Mouse (Mus musculus): ENCODE measurements around the gene Pmel.

Pmel gene

DNA sequence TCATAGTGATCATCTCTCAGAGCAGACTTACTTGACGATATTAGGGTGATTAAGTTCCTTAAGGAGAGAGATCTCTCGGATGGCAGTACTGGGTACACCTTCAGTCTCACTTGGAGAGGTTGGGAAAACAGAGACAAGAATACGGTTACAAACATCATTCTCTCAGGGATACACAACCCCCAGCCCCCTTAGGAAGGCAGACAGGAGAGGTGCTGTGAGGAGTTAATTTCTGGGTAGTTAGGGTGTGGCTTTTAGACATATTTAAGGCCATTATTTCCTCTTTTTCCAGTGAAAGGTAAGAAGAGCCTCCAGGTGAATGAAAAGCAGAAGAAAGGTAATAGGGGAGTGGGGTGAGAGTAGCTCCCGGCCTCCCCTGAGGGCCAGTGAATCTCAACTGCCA lies at the start of gene Pmel:
Gene Pmel, plus strand, starts transcription at position 301 of the 400 bp plus-strand sequence.
- no peak for DNase-seq (ENCODE audit: low read depth, low spot score)

DNA sequence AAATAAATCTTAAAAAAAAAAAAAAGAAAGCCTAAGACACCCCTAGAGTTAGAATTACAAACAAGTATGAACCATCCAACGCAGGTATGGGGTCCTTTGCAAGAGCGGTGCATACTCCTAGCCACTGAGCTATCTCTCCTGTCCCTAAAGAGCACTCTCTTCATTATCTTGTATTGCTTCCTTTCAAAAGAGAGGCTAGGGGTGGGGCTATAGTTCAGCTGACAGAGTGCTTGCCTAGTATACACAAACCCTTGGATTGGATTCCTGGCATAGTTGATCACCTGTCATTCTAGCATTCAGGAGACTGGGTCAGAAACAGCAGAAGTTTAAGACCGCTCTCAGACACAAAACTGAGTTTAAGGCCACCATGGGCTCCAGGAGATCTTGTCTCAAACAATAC lies 48.7 kb upstream of the Pmel start:
- DNase-seq (ENCODE audit: low read depth, low spot score), result no peak

DNA sequence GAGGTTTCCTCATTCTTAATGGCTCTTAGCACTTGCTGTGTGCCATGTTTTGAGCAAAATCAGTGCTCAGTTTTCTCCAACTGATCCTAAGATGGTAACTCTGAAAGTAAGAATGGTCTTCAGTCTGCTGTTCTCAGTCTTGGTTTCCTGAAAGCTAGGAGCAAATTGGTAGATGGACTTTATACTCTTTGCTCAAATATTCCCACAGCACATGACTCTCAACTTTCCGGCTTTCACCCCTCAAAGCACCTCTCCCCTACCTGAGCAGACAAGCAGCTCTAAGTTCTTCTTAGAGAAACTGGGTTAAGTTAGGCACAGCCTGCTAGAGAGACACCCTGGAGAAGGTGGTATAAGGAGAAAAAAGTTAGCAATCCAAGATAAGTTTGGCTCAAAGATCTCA lies 47.3 kb upstream of the Pmel start:
- DNase-seq (ENCODE audit: low read depth, low spot score), result no peak

DNA sequence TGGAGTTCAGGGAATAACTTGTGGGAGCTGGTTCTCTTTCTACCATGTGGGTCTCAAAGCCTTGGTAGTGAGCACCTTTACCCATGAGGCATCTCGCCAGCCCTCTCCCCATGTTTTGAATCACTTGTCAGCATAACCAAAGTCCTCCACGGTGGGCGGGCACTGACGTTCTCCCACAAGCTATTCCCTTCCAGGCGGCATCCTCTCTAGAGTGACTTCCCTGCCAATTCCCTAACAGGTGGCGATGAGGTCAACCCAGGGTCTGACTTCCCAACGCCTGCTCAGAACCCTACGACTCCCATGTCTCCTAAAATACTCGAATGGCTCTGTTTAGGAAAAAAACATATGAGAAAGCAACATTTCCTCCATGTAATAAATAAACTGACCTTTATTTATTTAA lies 46.2 kb upstream of the Pmel start:
- DNase-seq (ENCODE audit: low read depth, low spot score), result no peak

DNA sequence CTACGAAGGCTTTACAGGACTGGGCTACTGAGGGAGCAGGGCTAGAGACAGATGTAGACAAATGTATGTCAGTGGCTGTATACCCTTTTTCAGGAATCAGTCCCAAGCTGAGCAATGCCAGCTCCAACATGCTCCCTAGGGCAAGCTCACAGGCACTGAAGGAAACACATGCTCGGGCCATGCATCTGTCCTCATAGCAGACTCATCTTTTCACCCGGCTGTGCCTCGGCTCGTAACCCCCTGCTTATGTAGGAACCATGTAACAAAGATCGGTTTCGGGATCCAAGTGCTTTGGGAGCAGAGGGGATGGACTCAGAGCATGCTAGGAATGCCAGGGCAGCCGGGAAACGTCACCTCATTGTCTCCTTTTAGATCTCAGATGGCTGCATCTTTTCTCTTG lies 44.5 kb upstream of the Pmel start:
- no peak for DNase-seq (ENCODE audit: low read depth, low spot score)

DNA sequence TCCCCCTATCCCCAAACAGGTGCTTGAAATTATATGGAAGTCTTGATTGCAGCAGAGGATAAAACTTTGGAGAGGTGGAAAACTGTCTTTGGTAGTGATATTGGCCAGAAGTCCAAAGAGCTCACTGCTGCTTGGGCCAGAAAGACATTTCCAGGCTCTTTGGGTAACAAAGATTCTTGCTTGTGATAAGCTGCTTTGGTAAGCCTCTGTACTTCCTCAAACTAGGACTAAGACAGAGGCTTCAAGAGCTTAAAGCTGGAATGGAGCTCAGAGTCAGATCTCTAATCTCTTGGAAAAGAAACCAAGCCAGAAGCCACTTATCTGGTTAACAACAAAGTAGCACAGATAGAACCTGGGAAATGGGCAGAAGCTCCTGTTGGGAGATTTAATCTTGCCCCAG lies 41.5 kb upstream of the Pmel start:
- DNase-seq (ENCODE audit: low read depth, low spot score), result no peak

DNA sequence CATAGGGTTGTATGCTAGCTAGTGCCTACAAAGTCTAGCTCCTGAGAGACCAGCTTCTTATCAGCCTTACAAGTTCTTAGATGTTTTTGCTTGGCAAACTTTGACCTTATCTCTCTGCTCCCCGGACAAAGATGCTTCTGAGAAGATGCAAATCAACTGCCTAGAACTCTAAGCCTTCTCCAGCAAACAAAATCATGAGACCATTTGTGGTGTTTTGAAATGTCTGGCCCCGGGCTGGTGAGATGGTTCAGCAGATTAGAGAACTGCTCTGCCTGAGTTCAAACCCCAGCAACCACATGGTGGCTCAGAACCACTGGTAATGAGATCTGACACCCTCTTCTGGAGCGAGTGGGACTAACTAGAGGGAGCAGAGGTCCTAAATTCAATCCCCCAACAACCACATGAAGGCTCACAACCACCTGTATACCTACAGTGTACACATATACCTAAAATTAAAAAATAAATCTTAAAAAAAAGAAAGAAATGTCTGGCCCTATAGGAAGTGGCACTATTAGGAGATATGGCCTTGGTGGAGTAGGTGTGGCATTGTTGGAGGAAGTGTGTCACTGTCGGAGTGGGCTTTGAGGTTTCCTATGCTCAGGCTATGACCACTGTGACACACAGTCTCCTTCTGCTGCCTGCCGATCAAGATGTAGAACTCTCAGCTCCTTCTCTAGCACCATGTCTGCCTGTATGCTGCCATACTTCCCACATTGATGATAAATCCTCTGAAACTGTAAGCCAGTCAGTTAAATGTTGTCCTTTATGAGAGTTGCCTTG lies 40.4 kb upstream of the Pmel start:
- no peak for DNase-seq (ENCODE audit: low read depth, low spot score)

DNA sequence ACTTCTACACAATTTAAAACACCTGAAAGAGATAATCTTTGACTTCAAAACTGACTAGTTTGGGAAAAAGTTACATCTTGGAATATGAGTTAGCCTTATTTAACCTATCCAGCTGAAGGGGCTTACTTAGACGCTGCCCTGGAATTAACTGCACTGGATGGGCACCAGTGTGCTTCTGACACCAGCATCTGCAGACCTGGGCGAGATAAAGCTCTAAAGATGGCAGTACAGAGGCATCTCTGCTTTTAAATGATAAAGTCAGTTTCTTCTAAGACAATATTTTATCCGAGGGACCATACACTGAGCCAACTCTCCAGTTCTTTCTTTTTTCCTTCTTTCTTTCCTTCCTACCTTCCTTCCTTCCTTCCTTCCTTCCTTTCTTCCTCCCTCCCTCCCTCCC lies 39.2 kb upstream of the Pmel start:
- DNase-seq (ENCODE audit: low read depth, low spot score), result no peak

DNA sequence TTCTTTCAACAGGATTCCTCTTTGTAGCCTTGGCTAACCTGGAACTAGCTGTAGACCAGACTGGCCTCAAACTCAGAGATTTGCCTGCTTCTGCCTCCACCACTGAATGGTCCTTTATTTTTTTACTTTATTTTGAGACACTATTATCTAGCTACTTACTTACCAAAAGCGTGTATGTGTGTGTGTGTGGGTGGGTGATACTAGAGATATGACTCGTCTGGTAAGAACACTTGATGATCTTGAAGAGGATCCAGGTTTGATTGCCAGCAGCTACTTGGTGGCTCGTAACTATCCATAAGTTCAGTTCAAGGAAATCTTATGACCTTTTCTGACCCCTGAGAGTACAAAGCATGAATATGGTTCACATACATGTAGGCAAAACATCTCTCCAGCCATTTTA lies 38.7 kb upstream of the Pmel start:
- DNase-seq (ENCODE audit: low read depth, low spot score), result no peak

DNA sequence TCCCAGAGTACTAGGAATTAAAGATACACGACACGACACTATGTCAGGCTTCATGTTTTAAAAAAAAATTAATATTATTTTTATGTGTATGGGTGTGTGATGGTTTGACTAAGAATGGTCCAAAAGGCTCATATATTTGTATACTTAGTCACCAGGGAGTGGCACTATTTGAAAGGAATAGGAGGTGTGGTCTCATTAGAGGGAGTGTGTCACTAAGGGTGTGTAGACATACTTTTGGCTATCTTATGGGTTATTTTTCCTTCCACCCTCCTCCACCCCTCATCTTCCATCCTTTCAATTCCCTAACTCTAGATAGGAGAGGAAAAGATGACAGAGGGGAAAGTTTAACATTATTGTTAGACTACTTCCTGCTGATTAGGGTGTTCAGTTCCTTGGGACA lies 38.2 kb upstream of the Pmel start:
- DNase-seq (ENCODE audit: low read depth, low spot score), result no peak

DNA sequence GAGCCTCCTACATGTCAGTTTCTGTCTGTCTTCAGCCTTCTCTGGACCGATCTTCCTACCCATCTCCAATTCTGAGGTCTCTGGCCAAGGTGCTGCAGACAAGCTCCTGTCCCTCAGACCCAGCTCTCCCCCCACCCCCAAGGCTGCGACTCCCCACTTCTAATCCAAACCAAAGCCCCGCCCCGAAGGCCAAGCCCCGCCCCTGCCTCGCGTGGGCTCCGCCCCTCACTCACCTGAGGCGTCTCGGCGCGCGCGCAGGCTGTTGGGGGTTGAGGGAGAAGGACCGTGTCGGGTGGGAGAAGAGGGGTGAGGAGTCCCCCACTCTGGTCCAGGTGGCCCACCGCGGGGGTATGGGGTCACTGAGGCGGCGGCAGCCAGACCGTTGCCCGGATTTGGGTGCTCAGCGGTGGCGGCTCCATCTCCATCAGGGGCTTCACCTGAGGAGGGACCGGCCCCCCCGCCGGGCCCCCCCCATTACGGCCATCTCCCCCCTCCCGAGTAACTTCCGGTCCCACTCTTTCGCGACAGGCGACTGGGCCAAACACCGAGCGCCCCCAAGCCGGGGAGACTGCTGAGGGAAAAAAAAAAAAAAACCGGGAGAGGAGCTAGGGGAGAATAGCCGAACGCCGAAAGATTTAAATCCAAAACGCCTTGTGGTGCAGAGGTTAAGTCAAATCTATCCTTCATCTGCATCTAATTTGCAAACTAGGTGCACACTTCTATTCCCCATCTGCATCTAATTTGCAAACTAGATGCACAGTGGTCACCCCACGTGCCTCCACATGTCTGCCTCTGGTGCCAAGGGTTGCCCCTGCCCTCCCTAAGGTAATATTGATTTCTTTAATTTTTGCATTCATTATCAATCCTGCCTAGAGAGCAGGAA lies 35.0 kb upstream of the Pmel start:
- DNase-seq (ENCODE audit: low read depth, low spot score), result peak; percentile 85

DNA sequence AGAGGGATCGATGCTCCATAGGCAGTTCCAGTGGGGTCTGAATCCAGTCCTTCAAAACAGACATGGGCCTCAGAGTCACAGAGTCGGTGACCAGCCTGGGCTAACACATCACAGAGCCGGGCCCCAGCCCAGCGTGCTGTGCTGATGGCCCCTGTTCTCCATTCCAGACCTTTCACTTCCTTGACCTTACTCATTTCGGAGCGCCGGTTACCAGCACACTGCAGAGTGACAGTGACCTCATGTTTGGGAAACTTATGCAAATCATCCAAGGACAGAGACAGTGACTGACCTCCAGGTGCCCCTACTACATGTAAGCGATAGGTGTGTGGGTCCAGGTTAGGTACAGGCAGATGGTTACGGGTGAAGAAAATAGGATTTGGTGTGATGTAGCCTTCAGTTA lies 32.8 kb upstream of the Pmel start:
- no peak for DNase-seq (ENCODE audit: low read depth, low spot score)

DNA sequence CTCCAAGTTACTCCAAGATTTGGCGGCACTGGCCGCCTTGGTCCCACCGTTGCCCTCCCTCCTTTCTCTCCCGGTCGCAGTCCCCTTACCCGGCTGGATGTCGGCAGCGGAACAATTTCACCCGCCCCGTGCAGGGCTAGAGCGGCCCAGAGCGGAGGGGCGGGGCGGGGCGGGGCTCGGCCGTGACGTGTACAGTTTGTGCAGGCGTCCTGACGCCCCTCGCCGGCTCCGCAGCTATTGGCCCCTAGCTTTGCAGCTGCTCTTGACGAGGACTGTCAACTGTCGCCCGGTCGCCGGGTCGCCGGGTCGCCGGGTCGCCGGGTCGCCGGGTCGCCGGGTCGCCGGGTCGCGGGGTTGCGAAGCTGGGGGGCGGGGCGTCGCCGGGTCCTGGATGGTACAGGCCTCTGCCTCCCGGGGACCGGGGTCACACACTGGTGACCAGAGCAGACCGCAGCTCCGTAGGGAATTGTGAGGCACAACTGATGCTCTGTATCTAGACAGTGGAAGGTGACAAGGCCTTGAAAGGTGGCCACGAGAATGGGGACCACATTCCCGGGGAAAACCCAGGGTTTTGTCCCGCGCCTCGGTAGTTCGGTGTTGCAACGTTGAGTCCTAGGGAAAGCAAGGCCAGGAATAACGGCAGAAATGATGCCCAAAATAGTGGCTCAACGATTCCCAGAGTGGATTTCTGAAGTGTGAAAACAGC lies 30.1 kb upstream of the Pmel start, which contains the start of gene Suox:
Gene Suox, minus strand, starts transcription at position 311 of the 706 bp plus-strand sequence.
- DNase-seq (ENCODE audit: low read depth, low spot score), result peak; percentile 93

DNA sequence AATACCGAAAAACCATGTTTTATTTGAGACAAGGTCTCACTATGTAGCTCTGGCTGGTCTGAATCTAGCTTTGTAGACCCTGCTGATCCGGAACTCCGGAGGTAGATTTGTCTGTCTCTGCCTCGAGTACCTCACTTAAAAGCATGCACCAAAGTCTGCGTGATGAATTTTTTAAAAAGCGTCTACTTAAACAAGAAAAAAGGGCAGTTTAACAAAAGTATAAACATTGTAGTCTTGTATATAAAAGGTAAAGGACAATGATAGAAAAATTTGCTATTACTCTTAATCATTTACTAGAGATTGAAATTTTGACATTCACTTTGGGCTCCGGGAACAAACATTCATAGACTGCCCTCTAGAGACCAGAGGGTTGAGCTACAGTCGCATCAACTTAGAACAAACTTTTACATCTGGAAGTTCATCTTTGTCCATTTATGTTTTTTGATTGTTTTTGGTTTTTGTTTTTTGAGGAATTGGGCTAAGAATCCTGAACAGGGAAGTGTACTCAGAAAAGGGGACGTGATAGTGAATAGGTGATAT lies 29.5 kb upstream of the Pmel start:
- peak; percentile 71 for DNase-seq (ENCODE audit: low read depth, low spot score)

DNA sequence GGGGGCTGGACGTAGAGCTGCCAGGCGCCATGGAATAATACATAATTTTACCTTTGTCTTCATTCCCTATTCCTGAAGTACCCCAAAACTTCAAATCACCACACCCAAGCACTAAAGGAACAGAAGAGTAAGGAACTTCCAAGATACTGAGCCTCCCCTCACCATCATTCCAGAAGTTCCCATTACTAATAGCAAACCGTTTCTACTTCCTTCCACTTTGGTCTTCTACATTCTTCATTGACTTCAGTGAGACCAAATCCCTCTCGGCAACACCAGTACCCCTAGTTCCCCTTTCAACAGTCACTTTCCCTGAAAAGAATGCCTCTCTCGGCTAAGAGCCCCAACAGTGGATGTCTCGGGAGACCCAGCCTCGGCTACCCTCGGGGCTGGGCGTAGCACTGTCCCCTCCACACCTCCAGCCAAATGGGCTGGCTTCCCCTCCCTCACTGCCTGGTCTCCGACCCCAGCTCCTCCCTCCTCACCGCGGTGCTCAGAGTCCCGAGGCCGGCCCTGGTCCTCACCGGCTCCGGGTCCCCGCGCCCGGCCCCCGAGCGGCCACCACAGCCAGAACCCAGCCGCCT lies 8.5 kb upstream of the Pmel start:
- DNase-seq (ENCODE audit: low read depth, low spot score), result no peak

DNA sequence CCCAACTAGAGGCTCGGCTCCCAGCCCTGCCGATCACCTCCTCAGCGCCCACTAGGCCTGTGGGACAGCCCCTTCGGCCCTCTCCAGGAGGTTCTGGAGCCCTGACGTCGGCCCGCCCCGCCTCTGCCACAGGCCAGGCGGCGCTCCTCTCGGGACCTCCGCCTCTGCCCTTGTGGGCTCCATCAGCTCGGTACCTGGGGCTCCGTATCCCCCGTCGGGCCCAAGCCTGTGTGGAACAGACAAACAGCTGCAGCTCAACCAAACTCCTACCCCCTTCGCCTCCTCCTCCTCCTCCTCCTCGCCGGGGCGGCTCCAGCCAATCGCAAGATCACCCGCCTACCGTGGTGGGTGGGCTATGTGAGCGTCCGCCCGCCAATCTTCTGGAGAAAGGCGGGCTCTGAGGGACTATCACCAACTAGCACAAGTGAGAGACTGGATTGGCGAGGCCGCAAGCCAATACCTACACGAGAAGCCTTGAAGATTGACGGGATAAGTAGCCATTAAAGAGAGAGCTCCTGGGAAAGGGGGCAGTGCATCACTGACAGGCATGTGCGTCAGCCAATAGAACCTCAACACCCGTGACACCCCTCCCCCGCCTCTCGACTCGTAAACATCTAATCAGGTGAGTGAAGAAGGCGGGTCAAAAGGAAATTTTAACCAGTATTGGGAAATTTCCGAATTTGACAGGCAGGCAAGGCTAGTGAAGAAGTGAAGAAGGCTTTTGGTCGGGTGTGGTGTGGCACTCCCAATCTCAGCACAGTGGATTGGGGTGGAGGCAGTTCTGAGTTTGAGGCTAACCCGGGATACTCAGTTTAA lies 7.8 kb upstream of the Pmel start, which contains the start of gene Rab5b:
Gene Rab5b, minus strand, starts transcription at position 273 of the 816 bp plus-strand sequence.
- peak; percentile 100 for DNase-seq (ENCODE audit: low read depth, low spot score)

DNA sequence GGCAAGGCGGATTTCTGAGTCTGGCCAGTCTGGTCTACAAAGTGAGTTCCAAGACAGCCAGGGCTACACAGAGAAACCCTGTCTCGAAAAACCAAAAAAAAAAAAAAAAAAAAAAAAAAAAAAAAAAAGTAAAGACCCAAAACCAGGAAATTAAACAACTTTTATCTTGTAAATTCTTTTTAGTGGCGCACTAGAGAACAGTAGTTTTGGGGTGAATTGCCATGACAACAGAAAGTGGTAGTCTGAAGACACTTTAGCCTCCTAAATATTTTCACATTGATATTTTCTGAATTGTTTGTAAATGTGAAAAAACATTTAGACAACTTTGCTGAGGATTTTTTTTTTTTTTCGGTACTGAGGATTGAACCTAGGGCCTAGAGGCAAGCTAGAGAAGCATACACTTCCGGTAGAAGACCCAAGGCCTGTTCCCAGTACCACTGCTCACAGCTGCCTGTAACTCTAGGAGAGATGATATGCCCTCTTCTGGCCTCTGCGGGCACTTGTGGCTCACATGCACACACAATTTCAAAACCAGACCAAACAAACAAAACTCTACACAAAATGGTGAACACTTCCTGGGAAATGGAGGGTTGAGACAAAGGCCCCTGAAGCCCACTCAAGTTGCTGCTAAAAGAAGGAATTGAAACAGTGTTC lies 6.8 kb upstream of the Pmel start:
- peak; percentile 59 for DNase-seq (ENCODE audit: low read depth, low spot score)

DNA sequence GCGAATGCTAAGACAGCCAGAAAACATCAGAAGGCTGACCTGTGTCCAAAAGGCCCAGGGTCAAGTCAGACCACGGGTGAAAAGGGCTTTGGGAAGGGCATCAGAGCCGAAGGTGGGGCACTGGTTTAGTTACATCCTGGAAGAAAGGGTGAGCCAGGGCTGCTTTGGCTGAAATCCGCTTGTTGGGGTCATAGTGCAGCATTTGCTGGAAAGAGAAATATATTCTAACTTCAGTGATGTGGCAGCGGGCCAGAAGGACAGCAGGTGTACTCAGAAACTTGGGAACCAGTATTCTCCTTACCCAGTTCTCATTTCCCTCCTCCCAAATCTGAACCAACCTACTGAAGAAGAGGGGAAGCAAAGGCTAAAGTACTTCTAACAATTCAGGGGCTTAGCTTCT lies 5.0 kb upstream of the Pmel start:
- no peak for DNase-seq (ENCODE audit: low read depth, low spot score)

DNA sequence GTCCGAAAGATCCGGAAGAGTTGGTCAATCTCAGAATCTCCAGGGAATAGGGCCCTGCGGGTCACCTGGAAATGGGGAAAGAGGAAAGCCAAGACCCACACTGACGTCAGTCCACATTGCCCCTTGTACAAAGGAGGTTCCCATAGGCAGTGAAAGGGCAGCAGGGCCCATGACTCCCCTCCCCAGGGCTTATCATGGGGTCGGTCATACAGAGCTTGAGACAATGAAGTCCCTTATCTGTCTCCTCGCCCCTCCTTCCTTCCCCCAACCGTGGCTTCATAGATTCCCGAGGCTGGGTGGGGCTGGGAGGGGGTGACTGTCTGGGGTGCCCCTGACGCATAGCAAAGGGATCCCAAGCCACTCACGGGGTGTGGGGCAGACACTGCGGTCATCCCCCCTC lies 4.4 kb upstream of the Pmel start:
- no peak for DNase-seq (ENCODE audit: low read depth, low spot score)

DNA sequence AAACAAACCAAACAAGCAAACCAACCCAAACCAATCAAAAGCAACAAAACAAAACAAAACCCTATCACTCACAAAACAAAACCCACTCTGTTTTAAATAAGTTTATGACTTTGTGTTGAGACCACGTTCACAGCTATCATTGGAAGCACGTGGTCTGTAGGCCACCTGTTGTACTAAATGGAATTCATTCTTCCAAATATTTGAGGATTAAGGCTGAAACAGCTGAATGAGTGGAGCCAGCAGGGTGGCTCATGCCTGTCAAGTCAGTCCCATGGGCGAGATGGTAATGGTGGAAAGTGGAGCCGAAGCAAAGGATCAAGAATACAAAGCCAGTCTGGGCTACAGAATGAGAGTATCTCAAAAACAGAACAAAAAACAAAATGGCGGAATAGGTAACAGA lies 3.3 kb upstream of the Pmel start:
- DNase-seq (ENCODE audit: low read depth, low spot score), result no peak

All from A20 (cell line).